Mouse (Mus musculus) ES-E14 (cell line): ENCODE results near the gene Tubgcp4. TPM values are rescaled to one million over a fixed set of nuclear protein-coding genes. Genes with fewer than 3 reads are reported as not detected.

Experiments used
- DNase-seq: peaks from one replicate; pipeline ENCODE4 v3.0.0-alpha.2; 2013; ENCODE audit warnings: low read depth, low spot score
- H3K27ac ChIP-seq: 2 replicates; pipeline ENCODE4 v1.5.1; 2012; ENCODE audit warnings: low read depth, mild to moderate bottlenecking, low read length, moderate library complexity, mixed read lengths; ENCODE audit not compliant: poor library complexity, insufficient read depth, severe bottlenecking
- H3K36me3 ChIP-seq: 2 replicates; pipeline ENCODE4 v1.6.1; 2012; ENCODE audit warnings: mild to moderate bottlenecking, low read length, moderate library complexity, mixed read lengths; ENCODE audit not compliant: control insufficient read depth, poor library complexity, insufficient read depth, severe bottlenecking
- H3K4me1 ChIP-seq, 2 experiments: fragments of 150-350 bp in 1 of 2; sonication (generic) in 1 of 2; 2 replicates each; pipeline ENCODE4 v1.6.1; 2012; ENCODE audit warnings: low read length in 2 of 2, mild to moderate bottlenecking in 1 of 2, mixed read lengths in 1 of 2; ENCODE audit not compliant: control insufficient read depth in 2 of 2, insufficient read depth in 2 of 2, poor library complexity in 1 of 2
- H3K4me3 ChIP-seq, 2 experiments: fragments of 150-350 bp in 1 of 2; sonication (generic) in 1 of 2; 2 replicates each; pipeline ENCODE4 v1.5.1; 2012; ENCODE audit warnings: low read length in 2 of 2, low read depth in 1 of 2, mild to moderate bottlenecking in 1 of 2, mixed read lengths in 1 of 2; ENCODE audit not compliant: insufficient read depth in 1 of 2, poor library complexity in 1 of 2, severe bottlenecking in 1 of 2
- H3K9ac ChIP-seq: 2 replicates; pipeline ENCODE4 v1.6.1; 2012; ENCODE audit warnings: low read depth, mild to moderate bottlenecking, low read length, mixed read lengths; ENCODE audit not compliant: poor library complexity, insufficient read depth, severe bottlenecking
- H3K9me3 ChIP-seq: fragments of 150-350 bp; sonication (generic); 2 replicates; pipeline ENCODE4 v1.6.1; 2012; ENCODE audit warnings: low read depth, mild to moderate bottlenecking, low read length; ENCODE audit not compliant: control insufficient read depth, insufficient read depth
- CHD2 ChIP-seq: IDR thresholded peaks from 2 replicates; pipeline ENCODE4 v1.6.1; 2014; ENCODE audit warnings: mild to moderate bottlenecking, low read depth, low read length, inconsistent platforms
- HCFC1 ChIP-seq: IDR thresholded peaks from 2 replicates; pipeline ENCODE4 v1.6.1; 2012; ENCODE audit warnings: low read length, inconsistent platforms, borderline replicate concordance; ENCODE audit not compliant: insufficient read depth
- MAFK ChIP-seq: IDR thresholded peaks from 2 replicates; pipeline ENCODE4 v1.6.1; 2014; ENCODE audit warnings: mild to moderate bottlenecking, low read depth, low read length, inconsistent platforms; ENCODE audit not compliant: insufficient read depth
- ZC3H11A ChIP-seq: IDR thresholded peaks from 2 replicates; pipeline ENCODE4 v1.6.1; 2012; ENCODE audit warnings: low read depth, mild to moderate bottlenecking, inconsistent platforms, low read length, borderline replicate concordance
- ZNF384 ChIP-seq: IDR thresholded peaks from 2 replicates; pipeline ENCODE4 v1.6.1; 2012; ENCODE audit warnings: low read depth, low read length, inconsistent platforms
- in situ Hi-C, 2 experiments: fragments of 600-800 bp; cut with MboI; formaldehyde crosslinking; loops; one replicate each; pipeline ENCODE4 v1.15.1; 2025; ENCODE audit warnings: low sequenced_read_pairs in 2 of 2, inconsistent platforms in 1 of 2; ENCODE audit not compliant: unreplicated experiment in 2 of 2
- total RNA-seq: library from RNA; depleted of rRNA; stranded (reverse); fragments of 300-350 nt; gene quantifications from 2 replicates; pipeline ENCODE4 v1.2.3, GENCODE M21; 2012

Gene Tubgcp4
- total RNA-seq, 1 experiment = 38.1 TPM

DNA sequence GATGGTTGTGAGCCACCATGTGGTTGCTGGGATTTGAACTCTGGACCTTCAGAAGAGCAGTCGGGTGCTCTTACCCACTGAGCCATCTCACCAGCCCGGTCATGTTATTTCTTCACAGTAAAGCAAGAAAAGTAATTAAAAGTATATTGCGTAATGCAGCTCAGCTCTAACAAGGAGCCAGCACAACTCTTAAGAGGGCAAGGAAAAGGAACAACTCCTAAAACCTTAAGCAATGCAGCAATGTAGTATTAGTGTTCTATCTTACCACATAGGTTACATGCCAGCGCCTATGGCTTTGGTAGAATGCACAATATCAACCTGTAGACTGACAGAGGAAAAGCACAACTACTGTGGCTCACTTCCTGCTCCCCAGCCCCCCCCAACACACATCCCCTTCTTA is 33.1 kb upstream of the Tubgcp4 start:
- Histone ChIP-seq H3K9me3 (no peaks in the 10 kb centered on the region), H3K36me3 (peaks cover 6% of the 10 kb centered on the region; the same call in 1 of the 2 replicates), H3K9ac (no peak overlapping the region), H3K4me1 (no peaks in the 10 kb centered on the region; a peak in 1 of 4 replicates), H3K4me3 (no peak overlapping the region), H3K27ac (no peak overlapping the region)
- in situ Hi-C loops = no loop called here
- TF ChIP-seq MAFK (no peak), ZNF384 (no peak), CHD2 (no peak), HCFC1 (no peak), ZC3H11A (no peak)
- DNase-seq = no peak

DNA sequence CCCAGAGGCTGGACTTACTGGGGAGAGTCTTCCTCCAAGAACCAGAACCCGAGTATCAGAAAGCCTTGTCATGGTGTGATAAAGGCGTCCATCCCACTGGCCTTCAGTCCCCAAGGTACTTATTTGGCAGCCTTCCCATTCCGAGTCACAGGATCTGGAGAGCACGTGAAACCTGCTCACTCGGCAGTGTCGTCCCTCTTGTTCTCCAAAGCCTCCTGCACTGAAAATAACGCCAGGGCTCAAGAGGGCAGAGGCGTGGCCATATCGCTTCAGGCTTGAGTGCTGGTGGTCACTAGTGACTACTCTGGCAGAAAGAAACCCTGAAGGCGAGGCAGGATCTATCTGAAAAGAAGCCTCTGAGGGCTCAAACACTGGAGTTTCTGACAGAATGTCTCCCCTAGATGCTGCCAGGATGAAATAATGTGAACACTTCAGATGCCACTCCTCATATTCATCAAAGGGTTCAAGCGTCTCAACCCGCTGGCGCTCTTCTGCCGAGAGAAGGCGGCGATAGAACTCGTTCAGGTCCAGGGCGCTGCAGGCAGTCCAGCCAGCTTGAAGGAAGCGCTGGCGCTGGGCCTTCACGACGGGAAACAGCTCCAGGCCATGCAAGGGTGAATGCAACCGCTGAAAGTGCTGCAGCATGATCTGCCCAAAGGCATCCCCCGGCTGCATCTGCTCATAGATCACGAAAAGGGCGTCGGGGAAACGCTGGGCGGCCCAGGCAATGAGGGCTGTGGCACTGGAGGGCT is 31.0 kb upstream of the Tubgcp4 start:
- Histone ChIP-seq H3K4me3 (peak overlapping the region; percentile 78 to 83), H3K9me3 (no peaks in the 10 kb centered on the region), H3K4me1 (no peaks in the 10 kb centered on the region; a peak in 1 of 4 replicates), H3K27ac (peak overlapping the region; percentile 87), H3K36me3 (peaks cover 10% of the 10 kb centered on the region), H3K9ac (peak overlapping the region; percentile 96)
- TF ChIP-seq HCFC1 (no peak), ZNF384 (no peak), CHD2 (no peak), MAFK (no peak), ZC3H11A (no peak)
- in situ Hi-C loops = no loop called here
- no peak for DNase-seq

GRCm38 (mm10) chr2:121140018-121140882 is 30.2 kb upstream of the Tubgcp4 start, which contains the start of the genes Adal and Lcmt2:
TSS of gene Adal (plus strand) at chr2:121140428.
TSS of gene Lcmt2 (minus strand) at chr2:121140653.
- peak; percentile 82 for DNase-seq
- Histone ChIP-seq H3K36me3 (peaks cover 10% of the 10 kb centered on the region), H3K9ac (peak within 1 kb of the TSS; percentile 96), H3K9me3 (no peaks in the 10 kb centered on the region), H3K4me3 (peak within 1 kb of the TSS; percentile 78 to 83), H3K27ac (peak within 1 kb of the TSS; percentile 87), H3K4me1 (no peaks in the 10 kb centered on the region; a peak in 1 of 4 replicates)
- in situ Hi-C loops = no loop called here
- no peak for TF ChIP-seq ZC3H11A
- TF ChIP-seq CHD2 = peak; percentile 78

DNA sequence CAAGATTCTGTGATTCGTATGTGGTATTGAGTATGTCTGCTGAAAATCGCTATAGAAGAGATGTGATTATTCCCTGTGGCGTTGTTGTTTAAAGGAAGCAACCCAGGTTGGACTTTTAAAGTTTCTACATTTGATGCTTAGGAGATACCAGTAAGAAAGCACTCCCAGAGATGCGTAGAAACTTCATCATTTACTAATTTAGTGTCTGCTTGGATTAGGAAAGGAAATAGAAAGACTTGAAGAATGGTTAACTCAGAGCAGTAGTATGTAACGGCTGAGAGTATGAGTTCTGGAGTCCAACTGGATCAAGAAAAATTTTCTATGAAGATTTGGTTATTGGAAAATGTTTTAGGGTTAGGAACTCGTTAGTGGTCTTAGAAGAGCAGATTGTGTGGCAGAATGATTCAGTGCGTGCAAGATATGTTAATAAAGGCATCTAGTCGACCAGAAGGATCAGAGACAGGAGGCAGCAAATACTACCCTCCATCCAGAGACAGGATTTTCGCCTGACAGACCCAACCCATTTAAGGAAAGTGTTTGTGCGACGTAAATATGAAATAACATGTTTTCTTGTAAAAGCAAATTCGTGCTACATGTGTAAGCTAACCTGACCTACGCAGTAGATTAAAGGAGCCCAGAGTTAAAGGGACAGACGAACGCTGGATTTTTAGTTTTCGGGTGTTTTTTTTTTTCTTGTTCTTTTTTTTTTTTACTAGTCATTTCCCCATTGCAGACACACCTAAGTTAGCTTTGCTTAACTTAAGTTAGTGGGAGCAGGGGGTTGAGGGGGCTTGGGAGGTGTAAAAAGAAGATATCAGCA is 29.0 kb upstream of the Tubgcp4 start:
- in situ Hi-C loops = no loop called here
- Histone ChIP-seq H3K4me1 (no peaks in the 10 kb centered on the region; a peak in 1 of 4 replicates), H3K27ac (no peak overlapping the region; the same call in 1 of the 2 replicates), H3K9ac (peak overlapping the region; percentile 65; the same call in 1 of the 2 replicates), H3K4me3 (peak overlapping the region; percentile 61 to 75), H3K36me3 (peaks cover 10% of the 10 kb centered on the region), H3K9me3 (no peaks in the 10 kb centered on the region)
- no peak for TF ChIP-seq MAFK
- TF ChIP-seq ZNF384 = no peak
- no peak for TF ChIP-seq HCFC1
- no peak for TF ChIP-seq CHD2
- TF ChIP-seq ZC3H11A = no peak
- DNase-seq = no peak
